In genomic region chr16:65720953-65721352, GRCm38 (mm10) we compare ENCODE assay signal across 13 mouse cellular contexts.
DNase-seq lines count a peak whose midpoint lies in the region; ATAC-seq lines count a peak whose summit lies in the region.
"Had no signal": no experiment of that assay in that cellular context is flagged by ENCODE, and none has a peak within 500 bp of the region (broad histone marks: within the 10 kb centered on the region; RNA-seq: fewer than 3 reads in every experiment).

No protein-coding gene starts in this region.

- H3K9ac ChIP-seq in kidney, embryonic 14.5 days (ENCODE audit: low read depth, low read length): no peak overlapping the region
- no peak overlapping the region for H3K9ac ChIP-seq in hindbrain, embryonic 16.5 days (ENCODE audit: low read depth, low read length)
- H3K9ac ChIP-seq: liver, embryonic 15.5 days had no signal

- no peaks in the 10 kb centered on the region for H3K4me1 ChIP-seq in kidney, embryonic 14.5 days (ENCODE audit: control insufficient read depth, insufficient read depth, low read length)
- H3K4me1 ChIP-seq in hindbrain, embryonic 16.5 days (ENCODE audit: control insufficient read depth, insufficient read depth, low read depth, low read length): no peaks in the 10 kb centered on the region
- H3K4me1 ChIP-seq: liver, embryonic 15.5 days had no signal

- H3K36me3 ChIP-seq in kidney, embryonic 14.5 days (ENCODE audit: control insufficient read depth, insufficient read depth, low read length): no peaks in the 10 kb centered on the region
- H3K36me3 ChIP-seq in hindbrain, embryonic 16.5 days (ENCODE audit: control insufficient read depth, insufficient read depth, low read length): no peaks in the 10 kb centered on the region
- H3K36me3 ChIP-seq: liver, embryonic 15.5 days had no signal

- 29% methylated on average over 4 of the region's 4 CpGs for WGBS in kidney, embryonic 14.5 days
- WGBS in hindbrain, embryonic 16.5 days: 29% methylated on average over 4 of the region's 4 CpGs

- peak; percentile 79 for ATAC-seq in kidney, embryonic 14.5 days (ENCODE audit: low FRiP score, low TSS enrichment)
- ATAC-seq in hindbrain, embryonic 16.5 days: peak; percentile 93

- no peak overlapping the region for H3K27ac ChIP-seq in kidney, embryonic 14.5 days (ENCODE audit: low read depth, low read length)
- H3K27ac ChIP-seq in hindbrain, embryonic 16.5 days (ENCODE audit: low read depth, low read length): no peak overlapping the region
- H3K27ac ChIP-seq: liver, embryonic 15.5 days had no signal

- no peak overlapping the region for H3K4me2 ChIP-seq in kidney, embryonic 14.5 days (replicated peaks; ENCODE audit: low read depth, low read length)
- H3K4me2 ChIP-seq in hindbrain, embryonic 16.5 days (ENCODE audit: low read length): no peak overlapping the region
- H3K4me2 ChIP-seq: liver, embryonic 15.5 days; midbrain, embryonic 11.5 days had no signal

- H3K4me3 ChIP-seq in kidney, embryonic 14.5 days (ENCODE audit: low read length): no peak overlapping the region
- H3K4me3 ChIP-seq in hindbrain, embryonic 16.5 days (ENCODE audit: low read length): no peak overlapping the region
- H3K4me3 ChIP-seq: liver, embryonic 15.5 days had no signal

- H3K9me3 ChIP-seq in kidney, embryonic 14.5 days (ENCODE audit: control insufficient read depth, low read length): no peaks in the 10 kb centered on the region
- H3K9me3 ChIP-seq in hindbrain, embryonic 16.5 days (ENCODE audit: control insufficient read depth, low read length): no peaks in the 10 kb centered on the region
- H3K9me3 ChIP-seq: liver, embryonic 15.5 days had no signal

- H3K27me3 ChIP-seq in kidney, embryonic 14.5 days (ENCODE audit: control insufficient read depth, insufficient read depth, low read length): no peaks in the 10 kb centered on the region
- H3K27me3 ChIP-seq in hindbrain, embryonic 16.5 days (replicated peaks; ENCODE audit: control insufficient read depth, insufficient read depth, low read length): no peaks in the 10 kb centered on the region
- H3K27me3 ChIP-seq: liver, embryonic 15.5 days had no signal

- DNase-seq in embryo, embryonic 11 days: peak; percentile 14
- DNase-seq in embryo, embryonic 9.5 days (ENCODE audit: extremely low spot score): no peak
- no peak for DNase-seq in kidney, postnatal 4 days
- peak; percentile 42 for DNase-seq in mesoderm, embryonic 11.5 days (ENCODE audit: low read depth, low spot score)
- DNase-seq in adrenal gland, postnatal 10 days: no peak
- no peak for DNase-seq in cerebellum, postnatal 14 days
- DNase-seq: kidney, postnatal 10 days; layer of hippocampus, adult 9-11 months; lung, postnatal 14 days had no signal

Comparison
In these comparisons a context has a peak if more than half of its experiments do, and no peak if none do; other contexts are left out.
1. DNase-seq: peak in embryo, embryonic 11 days (single experiment) and mesoderm, embryonic 11.5 days (single experiment); none in embryo, embryonic 9.5 days (single experiment), kidney, postnatal 4 days (0 of 2), adrenal gland, postnatal 10 days (single experiment) and cerebellum, postnatal 14 days (0 of 2).